Mouse (Mus musculus) frontal cortex, adult (tissue): ENCODE results near the gene Gm20809.
"Not testable (repeated sequence)": the region's sequence is repeated elsewhere in the genome, so short reads cannot be mapped to it uniquely, and the experiment has no call there.

Experiments used
- ATAC-seq: cut with Nextera tagmentation; 2 replicates; pipeline ENCODE4 v1.9.2; 2017; ENCODE audit warnings: mild to moderate bottlenecking, moderate library complexity, mixed read lengths; ENCODE audit not compliant: low TSS enrichment

Gene Gm20809

GRCm38 (mm10) chrY:24454757-24455156, at the start of gene Gm20809:
Gene Gm20809, plus strand, starts transcription at chrY:24455057.
- not testable (repeated sequence) for ATAC-seq
